ENCODE assay signal across 9 mouse cellular contexts in the genomic region with DNA sequence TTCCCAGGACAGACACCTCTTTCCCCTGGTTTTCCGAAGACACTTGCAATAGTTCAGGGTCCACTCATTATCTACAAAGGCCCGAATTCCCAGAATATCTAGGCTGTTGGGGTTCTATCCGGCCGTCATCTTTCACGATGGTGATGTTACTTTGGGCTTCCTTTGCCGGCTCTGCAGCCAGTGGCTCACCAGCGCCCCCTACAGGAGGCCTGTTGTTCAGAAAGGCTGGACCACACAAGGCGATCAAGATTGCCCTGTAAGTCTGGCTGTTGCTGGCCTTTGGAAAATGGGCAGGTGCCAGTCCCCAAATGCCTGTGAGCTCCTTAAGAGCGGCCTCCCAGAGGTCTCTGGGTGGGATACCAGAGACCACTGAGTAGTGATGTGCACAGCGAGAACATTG. TPM values are rescaled to one million over a fixed set of nuclear protein-coding genes. Genes with fewer than 3 reads are reported as not detected.
DNase-seq lines count a peak whose midpoint lies in the region; ATAC-seq lines count a peak whose summit lies in the region.
"Had no signal": no experiment of that assay in that cellular context is flagged by ENCODE, and none has a peak within 500 bp of the region (broad histone marks: within the 10 kb centered on the region; RNA-seq: fewer than 3 reads in every experiment).

No protein-coding gene starts in this region.

- H3K4me3 ChIP-seq in hindbrain, embryonic 14.5 days (replicated peaks; ENCODE audit: low read length), result peak overlapping the region; percentile 17; the same call in 1 of the 2 replicates

- no peaks in the 10 kb centered on the region for H3K36me3 ChIP-seq in hindbrain, embryonic 14.5 days (replicated peaks; ENCODE audit: control insufficient read depth, insufficient read depth)

- no peaks in the 10 kb centered on the region for H3K27me3 ChIP-seq in hindbrain, embryonic 14.5 days (ENCODE audit: control insufficient read depth, insufficient read depth, low read length)

- no peaks in the 10 kb centered on the region for H3K9me3 ChIP-seq in hindbrain, embryonic 14.5 days (ENCODE audit: control insufficient read depth, low read length)

- 13% methylated on average over 10 of the region's 10 CpGs for WGBS in hindbrain, embryonic 14.5 days

- peak overlapping the region; percentile 52 for H3K4me2 ChIP-seq in hindbrain, embryonic 14.5 days (replicated peaks)

- peak; percentile 64 for ATAC-seq in hindbrain, embryonic 14.5 days (ENCODE audit: low FRiP score)
- ATAC-seq in megakaryocyte progenitor cell, adult 5-6 weeks (replicated peaks; ENCODE audit: poor library complexity), result peak; percentile 76
- no peak for ATAC-seq in erythroid progenitor cell, adult 5-6 weeks (replicated peaks; ENCODE audit: low FRiP score, poor library complexity, severe bottlenecking)

- H3K4me1 ChIP-seq in hindbrain, embryonic 14.5 days (replicated peaks; ENCODE audit: control insufficient read depth, insufficient read depth, low read length), result no peaks in the 10 kb centered on the region

- H3K9ac ChIP-seq in hindbrain, embryonic 14.5 days, result peak overlapping the region; percentile 42

- no peak overlapping the region for H3K27ac ChIP-seq in hindbrain, embryonic 14.5 days
- H3K27ac ChIP-seq: macrophage had no signal

- peak; percentile 52 for DNase-seq in T-cell, adult 2 months (ENCODE audit: low spot score)
- DNase-seq in cerebellum, adult 9-11 months, result peak; percentile 79
- peak; percentile 58 to 73 for DNase-seq in frontal cortex, postnatal 14 days (ENCODE audit: low spot score in 2 of 2)
- peak; percentile 88 for DNase-seq in hindbrain, embryonic 14.5 days (ENCODE audit: low spot score)
- DNase-seq in layer of hippocampus, postnatal 36 days, result peak; percentile 77 to 78
- DNase-seq in right cerebral cortex, postnatal 10 days (ENCODE audit: low spot score in 2 of 2), result peak; percentile 80 to 87

RNA-seq across cellular contexts. Expression of gene Nphp4, which starts 41.3 kb away (rescaled TPM):
- 6.2 and 6.6 TPM in 2 replicates for polyA plus RNA-seq in hindbrain, embryonic 14.5 days (2014; fragmentation: Nextera tagmentation; extraction: Ambion mirVana)
- total RNA-seq in layer of hippocampus, postnatal 36 days (2021), result 10 to 100 TPM; 26.6 to 30.1 TPM
- total RNA-seq in megakaryocyte progenitor cell, adult 5-6 weeks (2015), result 0.39 and 0.72 TPM in 2 replicates
- 0.12 and 0.14 TPM in 2 replicates for total RNA-seq in megakaryocyte progenitor cell, adult 5-6 weeks (2017)
- 8.8 TPM in 1 of 2 replicates, not detected in the other for total RNA-seq in erythroid progenitor cell, adult 5-6 weeks (2015; ENCODE audit: low replicate concordance)
- not detected in 2 replicates for total RNA-seq in erythroid progenitor cell, adult 5-6 weeks (2017; ENCODE audit: low replicate concordance)

RNA-seq across cellular contexts. Expression of gene Kcnab2, which starts 42.4 kb away (rescaled TPM):
- polyA plus RNA-seq in hindbrain, embryonic 14.5 days (2014; fragmentation: Nextera tagmentation; extraction: Ambion mirVana), result 19.6 and 23.7 TPM in 2 replicates
- 100 to 1,000 TPM; 725 to 726 TPM for total RNA-seq in layer of hippocampus, postnatal 36 days (2021)
- total RNA-seq in megakaryocyte progenitor cell, adult 5-6 weeks (2015), result 39.8 and 46.3 TPM in 2 replicates
- 75.2 and 84.8 TPM in 2 replicates for total RNA-seq in megakaryocyte progenitor cell, adult 5-6 weeks (2017)
- 5.0 and 8.6 TPM in 2 replicates for total RNA-seq in erythroid progenitor cell, adult 5-6 weeks (2015; ENCODE audit: low replicate concordance)
- total RNA-seq in erythroid progenitor cell, adult 5-6 weeks (2017; ENCODE audit: low replicate concordance), result 8.9 and 10.9 TPM in 2 replicates

Comparison
In these comparisons a context has a peak if more than half of its experiments do, and no peak if none do; other contexts are left out.
1. RNA of gene Kcnab2, which starts 42.4 kb away (total RNA-seq): 725 to 726 TPM in layer of hippocampus, postnatal 36 days; 39.8 to 84.8 TPM in megakaryocyte progenitor cell, adult 5-6 weeks and 5.0 to 10.9 TPM in erythroid progenitor cell, adult 5-6 weeks; every median in the first group is over 4 times any median in the second.
2. Peak in every context shown above with its lines, with median percentiles within 50 percentile points of each other: DNase-seq.